Mouse (Mus musculus) heart, adult 8-10 months (tissue): ENCODE measurements around the gene Srebf1. TPM values are rescaled to one million over a fixed set of nuclear protein-coding genes. Genes with fewer than 3 reads are reported as not detected.

Experiments
- microRNA-seq: library from miRNA; unstranded; fragments of <30 nt; microRNA quantifications from one replicate; pipeline ENCODE4 v1.2.0, GENCODE M21; 2022
- total RNA-seq, 4 experiments: library from RNA; stranded (reverse); gene quantifications; 2 replicates each; pipeline ENCODE4 v1.2.4; 2022

Srebf1 gene
- total RNA-seq, 4 experiments from 2014 or later, result 31.0 to 42.3 (median 36.5) TPM

Small RNA genes within 50 kb of the gene (microRNA-seq; reads per million reads assigned to microRNA genes)
- gene Mir6921 (not detected), gene Mir6922 (1.1 reads per million)

Other genes with a start within 250 kb of the Srebf1 start
- gene Pemt, start 176.1 kb downstream of the Srebf1 start, total RNA-seq, result 1 to 10 TPM; 1.6 to 2.6 (median 2.1) TPM
- 10 to 100 TPM; 20.4 to 25.3 (median 22.5) TPM for gene Rai1, start 117.6 kb downstream of the Srebf1 start, total RNA-seq
- 100 to 1,000 TPM; 121 to 134 (median 127) TPM for gene Tom1l2, start 130.3 kb upstream of the Srebf1 start, total RNA-seq
- 1 to 10 TPM; 2.3 to 3.4 (median 2.7) TPM for gene Drc3, start 130.7 kb upstream of the Srebf1 start, total RNA-seq
- gene Gid4, start 194.6 kb upstream of the Srebf1 start, total RNA-seq, result 10 to 100 TPM; 46.3 to 52.1 (median 49.5) TPM
- 10 to 100 TPM; 41.7 to 49.1 (median 43.6) TPM for gene Atpaf2, start 195.9 kb upstream of the Srebf1 start, total RNA-seq
- 10 to 100 TPM; 27.5 to 33.6 (median 29.6) TPM for gene Drg2, start 232.0 kb upstream of the Srebf1 start, total RNA-seq
- gene Myo15, start 246.8 kb upstream of the Srebf1 start, total RNA-seq, result under 1 TPM in 2 of 4 experiments, not detected in 2; 0.03 TPM